Comparison of ENCODE assay signal across 8 mouse cellular contexts in genomic region chr14:55617822-55618221, GRCm38 (mm10). TPM values are rescaled to one million over a fixed set of nuclear protein-coding genes. Genes with fewer than 3 reads are reported as not detected.
A peak's percentile ranks its signal among the peaks of the same experiment; 100 is the strongest.
DNase-seq lines count a peak whose midpoint lies in the region; ATAC-seq lines count a peak whose summit lies in the region.

Gene Rec8, plus strand, starts transcription at chr14:55618037.

- 25% methylated on average over 21 of the region's 21 CpGs for WGBS in forebrain, embryonic 13.5 days
- 19% methylated on average over 21 of the region's 21 CpGs for WGBS in neural tube, embryonic 13.5 days

- 0 out of 2 replicates have a peak, but pooled peaks cover 5% of the 10 kb centered on the region for H3K4me1 ChIP-seq in forebrain, embryonic 13.5 days
- H3K4me1 ChIP-seq in neural tube, embryonic 13.5 days (replicated peaks): 0 out of 2 replicates have a peak, but pooled peaks cover 4% of the 10 kb centered on the region

- H3K27ac ChIP-seq in forebrain, embryonic 13.5 days: no peak within 1 kb of the TSS
- peak within 1 kb of the TSS; percentile 30; the same call in 1 of the 2 replicates for H3K27ac ChIP-seq in neural tube, embryonic 13.5 days (replicated peaks)

- H3K9ac ChIP-seq in forebrain, embryonic 13.5 days: peak within 1 kb of the TSS; percentile 30; the same call in 1 of the 2 replicates
- peak within 1 kb of the TSS; percentile 57 for H3K9ac ChIP-seq in neural tube, embryonic 13.5 days

- H3K9me3 ChIP-seq in forebrain, embryonic 13.5 days (replicated peaks): no peaks in the 10 kb centered on the region
- H3K9me3 ChIP-seq in neural tube, embryonic 13.5 days: no peaks in the 10 kb centered on the region

- DNase-seq in MN1 (ENCODE audit: low spot score): peak; percentile 96
- DNase-seq in brain, adult 2 months (ENCODE audit: low read depth, low spot score): peak; percentile 98
- peak; percentile 69 for DNase-seq in kidney, adult 11 months
- peak; percentile 59 to 67 for DNase-seq in lung, adult 18-20 months
- no peak for DNase-seq in left cerebral cortex, adult 18-20 months (ENCODE audit: low spot score in 2 of 2)
- DNase-seq in urinary bladder, postnatal 36 days (ENCODE audit: low spot score in 2 of 2): no peak

- no peaks in the 10 kb centered on the region for H3K27me3 ChIP-seq in forebrain, embryonic 13.5 days
- no peaks in the 10 kb centered on the region for H3K27me3 ChIP-seq in neural tube, embryonic 13.5 days

- peak within 1 kb of the TSS; percentile 22 for H3K4me3 ChIP-seq in forebrain, embryonic 13.5 days
- peak within 1 kb of the TSS; percentile 36 for H3K4me3 ChIP-seq in neural tube, embryonic 13.5 days

- H3K4me2 ChIP-seq in forebrain, embryonic 13.5 days: peak within 1 kb of the TSS; percentile 13
- peak within 1 kb of the TSS; percentile 44 for H3K4me2 ChIP-seq in neural tube, embryonic 13.5 days

- peak; percentile 71 for ATAC-seq in forebrain, embryonic 13.5 days
- peak; percentile 85 for ATAC-seq in neural tube, embryonic 13.5 days (ENCODE audit: low read depth)

- H3K36me3 ChIP-seq in forebrain, embryonic 13.5 days (ENCODE audit: poor library complexity, severe bottlenecking): no peaks in the 10 kb centered on the region
- H3K36me3 ChIP-seq in neural tube, embryonic 13.5 days: no peaks in the 10 kb centered on the region

RNA-seq across cellular contexts. Expression of gene Rec8, which starts in this region (rescaled TPM):
- 7.9 and 9.3 TPM in 2 replicates for polyA plus RNA-seq in forebrain, embryonic 13.5 days (2015; fragmentation: Nextera tagmentation; extraction: Ambion mirVana)
- 17.4 and 17.6 TPM in 2 replicates for polyA plus RNA-seq in neural tube, embryonic 13.5 days (2015; fragmentation: Nextera tagmentation; extraction: Ambion mirVana)
- 1 to 10 TPM; 1.7 to 2.7 TPM for total RNA-seq in left cerebral cortex, adult 18-20 months (2021)

Comparison
In these comparisons a context has a peak if more than half of its experiments do, and no peak if none do; other contexts are left out.
1. DNase-seq: peak in MN1 (single experiment), brain, adult 2 months (single experiment), kidney, adult 11 months (single experiment) and lung, adult 18-20 months (2 of 2); none in left cerebral cortex, adult 18-20 months (0 of 2) and urinary bladder, postnatal 36 days (0 of 2).